Mouse (Mus musculus): Measurements from ENCODE around the gene Ccnd2. TPM values are rescaled to one million over a fixed set of nuclear protein-coding genes. Genes with fewer than 3 reads are reported as not detected.

The Ccnd2 gene
- polyA plus RNA-seq, 1 experiment from 2014 or later = 932 TPM

DNA sequence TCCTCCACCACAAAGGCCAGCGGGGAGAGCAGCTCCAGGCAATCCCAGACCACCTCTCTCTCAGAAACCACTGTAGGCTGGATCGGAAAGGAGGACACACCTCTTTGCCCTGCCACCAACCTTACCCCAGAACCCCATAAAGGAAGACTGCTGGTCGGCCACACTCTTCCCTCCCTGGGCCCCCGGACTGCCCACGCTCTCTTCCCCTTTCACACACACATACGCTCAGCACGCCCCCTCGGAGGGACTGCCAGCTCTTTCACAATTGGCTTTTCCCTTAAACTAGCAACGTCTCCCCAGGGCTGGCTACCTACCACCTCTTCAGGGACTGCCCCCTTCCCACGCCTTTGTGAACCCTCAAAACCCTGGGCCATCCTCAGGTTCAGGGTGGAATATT is 8.9 kb downstream of the Ccnd2 start:
- H3K9ac ChIP-seq (ENCODE audit: low read length) = no peak overlapping the region
- no peaks in the 10 kb centered on the region for H3K27me3 ChIP-seq (ENCODE audit: control insufficient read depth, insufficient read depth, low read length)
- H3K4me2 ChIP-seq (ENCODE audit: low read depth, low read length) = no peak overlapping the region
- peak overlapping the region; percentile 22; the same call in 1 of the 2 replicates for H3K27ac ChIP-seq (ENCODE audit: low read length)
- 69% methylated on average over 10 of the region's 10 CpGs for WGBS
- no peak for ATAC-seq (ENCODE audit: insufficient read depth, low FRiP score)
- H3K9me3 ChIP-seq (replicated peaks; ENCODE audit: control insufficient read depth, low read length) = no peaks in the 10 kb centered on the region
- no peak overlapping the region for H3K4me3 ChIP-seq (replicated peaks; ENCODE audit: low read length)
- H3K36me3 ChIP-seq (ENCODE audit: control insufficient read depth, insufficient read depth, low read length) = peaks cover 12% of the 10 kb centered on the region; the same call in 1 of the 2 replicates
- H3K4me1 ChIP-seq (ENCODE audit: control insufficient read depth, insufficient read depth, low read length) = peaks cover 32% of the 10 kb centered on the region

DNA sequence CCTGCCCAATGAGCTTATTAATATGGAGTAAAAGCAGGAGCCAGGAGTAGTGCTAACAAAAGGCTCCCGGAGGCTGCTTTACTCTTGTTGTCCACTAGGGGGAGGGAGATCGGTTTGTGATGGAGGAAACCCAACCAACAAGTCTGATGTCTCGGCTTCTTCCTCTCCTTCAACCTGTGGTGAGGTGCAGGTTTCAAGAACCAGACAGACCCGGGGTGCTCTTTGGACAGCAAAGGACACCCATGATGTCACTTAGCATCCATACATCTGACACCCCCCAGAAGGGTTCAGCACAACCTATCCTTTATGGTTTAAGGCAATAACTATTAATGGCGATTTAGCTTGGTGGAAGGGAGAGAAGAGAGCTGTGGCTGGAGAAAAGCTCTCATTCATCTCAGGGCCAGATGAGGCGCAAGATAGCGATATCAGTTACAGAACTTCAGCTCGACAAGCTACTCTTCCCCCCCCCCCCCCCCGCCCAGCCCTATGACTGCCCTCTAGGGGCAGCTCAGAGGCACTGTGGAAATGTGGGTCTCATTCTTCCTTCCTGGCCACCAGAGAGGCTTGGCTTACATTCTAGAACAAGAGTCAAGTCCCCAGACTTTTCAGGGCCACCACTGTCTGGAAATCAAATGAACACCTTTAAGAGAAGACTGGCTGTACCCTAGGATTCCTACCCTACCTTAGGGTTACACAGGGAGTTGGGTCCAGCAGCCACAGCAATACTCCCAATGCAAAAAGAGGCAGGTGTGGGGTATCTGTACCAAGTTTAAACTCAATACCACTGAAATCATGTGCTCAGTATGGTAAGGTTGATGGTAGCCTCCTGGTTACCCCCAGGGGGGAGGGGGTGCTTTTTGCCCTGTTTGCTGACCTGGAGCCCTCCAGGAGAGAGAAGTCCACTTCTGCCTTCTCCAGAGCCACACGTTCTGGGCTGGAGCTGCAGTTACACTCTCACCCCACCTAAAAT is 9.6 kb downstream of the Ccnd2 start:
- H3K4me1 ChIP-seq (ENCODE audit: control insufficient read depth, insufficient read depth, low read length) = peaks cover 27% of the 10 kb centered on the region
- H3K9ac ChIP-seq (ENCODE audit: low read length) = no peak overlapping the region
- H3K4me3 ChIP-seq (replicated peaks; ENCODE audit: low read length) = no peak overlapping the region
- H3K36me3 ChIP-seq (ENCODE audit: control insufficient read depth, insufficient read depth, low read length) = peaks cover 9% of the 10 kb centered on the region; the same call in 1 of the 2 replicates
- H3K27ac ChIP-seq (ENCODE audit: low read length) = peak overlapping the region; percentile 22; the same call in 1 of the 2 replicates
- H3K27me3 ChIP-seq (ENCODE audit: control insufficient read depth, insufficient read depth, low read length) = no peaks in the 10 kb centered on the region
- H3K9me3 ChIP-seq (replicated peaks; ENCODE audit: control insufficient read depth, low read length) = no peaks in the 10 kb centered on the region
- 20% methylated on average over 9 of the region's 10 CpGs for WGBS
- H3K4me2 ChIP-seq (ENCODE audit: low read depth, low read length) = no peak overlapping the region
- ATAC-seq (ENCODE audit: insufficient read depth, low FRiP score) = 0 out of 2 replicates have a peak, but pooled peaks have one; percentile 3

DNA sequence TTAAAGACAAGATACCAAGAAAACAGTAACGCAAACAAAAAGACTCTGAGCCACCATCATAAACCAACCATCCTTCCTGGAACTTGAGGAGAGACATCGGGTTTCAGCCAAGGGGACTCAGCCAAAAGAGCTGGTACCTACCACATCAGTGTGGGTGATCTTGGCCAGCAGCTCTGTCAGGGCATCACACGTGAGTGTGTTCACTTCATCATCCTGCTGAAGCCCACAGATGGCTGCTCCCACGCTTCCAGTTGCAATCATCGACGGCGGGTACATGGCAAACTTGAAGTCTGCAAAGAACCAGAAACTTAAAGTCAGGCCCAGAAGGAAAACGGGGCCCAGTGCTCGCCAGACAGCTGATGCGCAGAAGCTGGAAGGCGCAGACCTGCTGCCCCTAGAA is 13.0 kb downstream of the Ccnd2 start:
- H3K4me2 ChIP-seq (ENCODE audit: low read depth, low read length) = no peak overlapping the region
- H3K36me3 ChIP-seq (ENCODE audit: control insufficient read depth, insufficient read depth, low read length) = peaks cover 17% of the 10 kb centered on the region
- H3K4me3 ChIP-seq (replicated peaks; ENCODE audit: low read length) = no peak overlapping the region
- peaks cover 6% of the 10 kb centered on the region for H3K4me1 ChIP-seq (ENCODE audit: control insufficient read depth, insufficient read depth, low read length)
- ATAC-seq (ENCODE audit: insufficient read depth, low FRiP score) = no peak
- no peak overlapping the region for H3K9ac ChIP-seq (ENCODE audit: low read length)
- H3K9me3 ChIP-seq (replicated peaks; ENCODE audit: control insufficient read depth, low read length) = no peaks in the 10 kb centered on the region
- H3K27me3 ChIP-seq (ENCODE audit: control insufficient read depth, insufficient read depth, low read length) = no peaks in the 10 kb centered on the region
- H3K27ac ChIP-seq (ENCODE audit: low read length) = no peak overlapping the region
- WGBS = 85% methylated on average over 11 of the region's 11 CpGs

DNA sequence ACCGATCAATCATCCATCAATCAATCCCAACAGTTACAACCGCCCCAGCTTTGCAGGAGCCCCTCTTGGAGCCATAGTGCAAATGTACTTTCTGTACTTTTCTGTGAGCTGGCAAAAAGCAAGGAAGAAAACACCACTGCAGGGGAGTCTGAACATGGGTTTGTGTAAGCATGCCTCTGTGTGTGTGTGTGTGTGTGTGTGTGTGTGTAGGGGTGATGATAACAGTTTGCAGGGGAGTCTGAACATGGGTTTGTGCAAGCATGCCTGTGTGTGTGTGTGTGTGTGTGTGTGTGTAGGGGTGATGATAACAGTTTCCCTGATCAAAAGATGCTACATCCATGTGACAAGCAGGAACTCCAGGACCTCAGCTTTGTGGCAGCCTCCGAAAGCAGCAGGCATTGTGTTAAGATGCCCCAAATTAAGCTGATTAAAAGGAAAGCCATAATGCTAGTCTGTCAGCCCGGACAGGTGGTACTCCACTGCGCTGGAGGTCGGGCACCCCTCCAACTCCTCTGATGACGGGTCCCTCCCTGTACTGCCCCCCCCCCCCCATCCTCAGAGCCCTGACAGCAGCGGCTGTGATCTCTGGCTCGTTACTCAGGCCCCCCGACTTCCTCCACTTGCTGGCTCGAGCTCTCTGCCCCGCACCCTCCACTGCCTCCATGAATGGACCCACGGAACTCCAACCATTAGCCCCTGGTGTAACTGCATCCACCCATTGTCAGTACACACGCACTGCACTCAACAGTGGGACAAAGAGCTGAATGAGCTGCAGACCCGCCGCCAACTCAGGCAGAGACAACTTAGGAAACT is 18.4 kb downstream of the Ccnd2 start:
- no peak for ATAC-seq (ENCODE audit: insufficient read depth, low FRiP score)
- no peak overlapping the region for H3K4me2 ChIP-seq (ENCODE audit: low read depth, low read length)
- H3K9me3 ChIP-seq (replicated peaks; ENCODE audit: control insufficient read depth, low read length) = no peaks in the 10 kb centered on the region
- H3K27ac ChIP-seq (ENCODE audit: low read length) = no peak overlapping the region
- H3K27me3 ChIP-seq (ENCODE audit: control insufficient read depth, insufficient read depth, low read length) = no peaks in the 10 kb centered on the region
- H3K4me1 ChIP-seq (ENCODE audit: control insufficient read depth, insufficient read depth, low read length) = 0 out of 2 replicates have a peak, but pooled peaks cover 2% of the 10 kb centered on the region
- H3K9ac ChIP-seq (ENCODE audit: low read length) = no peak overlapping the region
- peaks cover 33% of the 10 kb centered on the region for H3K36me3 ChIP-seq (ENCODE audit: control insufficient read depth, insufficient read depth, low read length)
- WGBS = 59% methylated on average over 16 of the region's 16 CpGs
- no peak overlapping the region for H3K4me3 ChIP-seq (replicated peaks; ENCODE audit: low read length)

DNA sequence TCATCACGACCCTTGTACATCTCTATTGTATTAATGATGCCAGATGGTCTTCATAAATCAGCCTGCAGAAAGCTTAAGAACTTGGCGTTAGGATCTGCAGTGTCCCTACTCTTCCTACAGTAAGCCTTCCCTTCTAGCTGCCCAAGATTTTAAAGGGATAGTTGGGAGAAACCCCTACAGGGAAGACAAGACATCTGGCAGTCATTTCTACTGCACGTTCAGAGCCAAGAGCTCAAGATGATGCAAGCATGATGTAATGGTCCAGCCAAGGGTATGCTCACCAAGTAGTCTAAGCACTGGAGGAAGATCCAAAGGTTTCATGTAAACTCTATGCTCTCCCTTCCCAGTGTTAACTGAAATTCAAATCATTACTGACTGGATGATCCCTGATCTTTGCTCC is 19.3 kb downstream of the Ccnd2 start:
- Histone ChIP-seq H3K9me3 (replicated peaks; ENCODE audit: control insufficient read depth, low read length) (no peaks in the 10 kb centered on the region), H3K9ac (ENCODE audit: low read length) (no peak overlapping the region), H3K36me3 (ENCODE audit: control insufficient read depth, insufficient read depth, low read length) (peaks cover 33% of the 10 kb centered on the region), H3K27ac (ENCODE audit: low read length) (no peak overlapping the region), H3K4me3 (replicated peaks; ENCODE audit: low read length) (no peak overlapping the region), H3K4me2 (ENCODE audit: low read depth, low read length) (no peak overlapping the region), H3K27me3 (ENCODE audit: control insufficient read depth, insufficient read depth, low read length) (no peaks in the 10 kb centered on the region), H3K4me1 (ENCODE audit: control insufficient read depth, insufficient read depth, low read length) (0 out of 2 replicates have a peak, but pooled peaks cover 2% of the 10 kb centered on the region)
- 48% methylated on average over 3 of the region's 3 CpGs for WGBS
- ATAC-seq (ENCODE audit: insufficient read depth, low FRiP score) = no peak

DNA sequence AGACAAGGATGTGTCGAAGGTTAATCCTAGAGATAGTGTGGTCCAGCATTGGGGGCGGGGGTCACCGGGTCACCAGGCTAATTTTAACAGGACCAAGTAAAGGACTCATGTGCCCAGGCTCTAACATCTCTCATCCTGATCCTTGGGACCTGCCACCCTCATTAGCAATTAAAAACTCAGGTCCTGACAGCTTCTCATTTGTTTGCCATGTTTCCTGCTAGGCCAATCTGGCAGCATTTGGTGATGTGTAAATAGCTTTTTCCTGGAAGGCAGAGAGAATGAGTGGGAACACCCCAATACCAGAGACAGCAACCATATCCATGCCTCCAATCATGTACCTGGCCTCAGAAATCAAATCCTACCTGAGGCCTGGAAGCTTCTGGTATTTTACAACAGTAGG is 20.0 kb downstream of the Ccnd2 start:
- Histone ChIP-seq H3K27ac (ENCODE audit: low read length) (no peak overlapping the region), H3K4me1 (ENCODE audit: control insufficient read depth, insufficient read depth, low read length) (0 out of 2 replicates have a peak, but pooled peaks cover 2% of the 10 kb centered on the region)

DNA sequence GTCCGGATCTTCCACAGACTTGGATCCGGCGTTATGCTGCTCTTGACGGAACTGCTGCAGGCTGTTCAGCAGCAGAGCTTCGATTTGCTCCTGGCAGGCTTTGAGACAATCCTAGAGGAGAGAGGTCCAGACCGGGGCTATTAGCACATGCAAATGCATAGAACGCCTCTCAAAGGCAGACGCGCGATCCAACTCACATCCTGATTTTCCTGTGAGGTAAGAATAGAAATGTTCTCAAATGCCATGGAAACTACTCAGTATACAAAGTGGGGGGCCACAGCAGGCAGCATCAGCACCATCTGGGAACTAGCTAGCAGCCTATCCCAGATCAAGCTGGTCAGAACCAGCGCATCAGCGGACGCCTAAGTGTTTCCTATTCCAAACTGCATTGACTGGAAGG is 21.6 kb downstream of the Ccnd2 start:
- no peaks in the 10 kb centered on the region for H3K9me3 ChIP-seq (replicated peaks; ENCODE audit: control insufficient read depth, low read length)
- H3K9ac ChIP-seq (ENCODE audit: low read length) = no peak overlapping the region
- no peak overlapping the region for H3K4me2 ChIP-seq (ENCODE audit: low read depth, low read length)
- no peak overlapping the region for H3K27ac ChIP-seq (ENCODE audit: low read length)
- ATAC-seq (ENCODE audit: insufficient read depth, low FRiP score) = no peak
- no peaks in the 10 kb centered on the region for H3K27me3 ChIP-seq (ENCODE audit: control insufficient read depth, insufficient read depth, low read length)
- H3K36me3 ChIP-seq (ENCODE audit: control insufficient read depth, insufficient read depth, low read length) = peaks cover 38% of the 10 kb centered on the region
- H3K4me1 ChIP-seq (ENCODE audit: control insufficient read depth, insufficient read depth, low read length) = 0 out of 2 replicates have a peak, but pooled peaks cover 2% of the 10 kb centered on the region
- WGBS = 76% methylated on average over 13 of the region's 13 CpGs
- H3K4me3 ChIP-seq (replicated peaks; ENCODE audit: low read length) = no peak overlapping the region

More for the DNA sequence above, 20.0 kb downstream of the Ccnd2 start:
- no peak overlapping the region for H3K4me3 ChIP-seq (replicated peaks; ENCODE audit: low read length)
- peaks cover 41% of the 10 kb centered on the region for H3K36me3 ChIP-seq (ENCODE audit: control insufficient read depth, insufficient read depth, low read length)
- no peak overlapping the region for H3K9ac ChIP-seq (ENCODE audit: low read length)
- H3K4me2 ChIP-seq (ENCODE audit: low read depth, low read length) = no peak overlapping the region
- 58% methylated on average over 3 of the region's 3 CpGs for WGBS
- no peak for ATAC-seq (ENCODE audit: insufficient read depth, low FRiP score)
- H3K27me3 ChIP-seq (ENCODE audit: control insufficient read depth, insufficient read depth, low read length) = no peaks in the 10 kb centered on the region
- no peaks in the 10 kb centered on the region for H3K9me3 ChIP-seq (replicated peaks; ENCODE audit: control insufficient read depth, low read length)

DNA sequence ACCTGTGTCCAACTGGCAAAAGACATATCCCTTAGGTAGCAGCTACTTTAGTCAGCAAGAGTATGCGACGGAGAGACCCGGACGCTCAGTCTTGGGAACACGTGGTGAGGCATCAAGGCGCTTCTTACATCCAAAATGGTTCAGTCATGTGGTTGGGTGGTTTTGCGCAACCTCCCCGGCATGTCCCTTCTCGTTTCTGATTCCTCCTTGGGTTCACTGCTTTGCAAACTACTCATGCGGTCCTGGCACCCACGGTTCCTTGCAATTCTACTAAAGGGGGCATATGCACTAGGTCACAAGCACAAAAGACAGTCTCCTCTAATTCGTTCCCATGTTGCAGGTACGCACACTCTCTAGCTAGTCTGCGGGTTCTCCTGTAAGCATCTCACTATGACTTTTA is 22.3 kb downstream of the Ccnd2 start:
- peaks cover 37% of the 10 kb centered on the region for H3K36me3 ChIP-seq (ENCODE audit: control insufficient read depth, insufficient read depth, low read length)
- ATAC-seq (ENCODE audit: insufficient read depth, low FRiP score) = no peak
- H3K4me1 ChIP-seq (ENCODE audit: control insufficient read depth, insufficient read depth, low read length) = 0 out of 2 replicates have a peak, but pooled peaks cover 2% of the 10 kb centered on the region

More for the DNA sequence above, 22.3 kb downstream of the Ccnd2 start:
- Histone ChIP-seq H3K27me3 (ENCODE audit: control insufficient read depth, insufficient read depth, low read length) (no peaks in the 10 kb centered on the region), H3K9ac (ENCODE audit: low read length) (no peak overlapping the region), H3K4me3 (replicated peaks; ENCODE audit: low read length) (no peak overlapping the region), H3K27ac (ENCODE audit: low read length) (no peak overlapping the region), H3K9me3 (replicated peaks; ENCODE audit: control insufficient read depth, low read length) (no peaks in the 10 kb centered on the region), H3K4me2 (ENCODE audit: low read depth, low read length) (no peak overlapping the region)
- WGBS = 89% methylated on average over 14 of the region's 14 CpGs

Data from stomach, embryonic 16.5 days (tissue).